Mouse (Mus musculus): Measurements from ENCODE around the gene Ifi204. TPM values are rescaled to one million over a fixed set of nuclear protein-coding genes. Genes with fewer than 3 reads are reported as not detected.
"Not testable (repeated sequence)": the region's sequence is repeated elsewhere in the genome, so short reads cannot be mapped to it uniquely, and the experiment has no call there.

The Ifi204 gene
- polyA plus RNA-seq (2016; fragmentation: Nextera tagmentation; extraction: Ambion mirVana) = 2.0 and 2.4 TPM in 2 replicates

GRCm38 (mm10) chr1:173766848-173767617, at the start of gene Ifi204:
TSS of gene Ifi204 (minus strand) at chr1:173766943.
- not testable (repeated sequence) for H3K27me3 ChIP-seq (replicated peaks); H3K27ac ChIP-seq; H3K9me3 ChIP-seq (replicated peaks); H3K4me1 ChIP-seq; H3K36me3 ChIP-seq; H3K4me2 ChIP-seq; H3K4me3 ChIP-seq; H3K9ac ChIP-seq
- 27% methylated on average over 5 of the region's 5 CpGs for WGBS (ENCODE audit: insufficient replicate concordance)
- ATAC-seq = peak; percentile 52

- not testable (repeated sequence) for H3K36me3 ChIP-seq; H3K27me3 ChIP-seq (replicated peaks); H3K9ac ChIP-seq; H3K4me1 ChIP-seq; H3K27ac ChIP-seq; H3K4me2 ChIP-seq; H3K4me3 ChIP-seq; H3K9me3 ChIP-seq (replicated peaks)
- 24% methylated on average over 2 of the region's 2 CpGs for WGBS (ENCODE audit: insufficient replicate concordance)
- peak; percentile 63 for ATAC-seq
Measured at GRCm38 (mm10) chr1:173809294-173809693, 42.6 kb upstream of the Ifi204 start.

- WGBS (ENCODE audit: insufficient replicate concordance) = 53% methylated on average over 2 of the region's 2 CpGs
- not testable (repeated sequence) for H3K27me3 ChIP-seq (replicated peaks); H3K9ac ChIP-seq; H3K4me3 ChIP-seq; H3K36me3 ChIP-seq; H3K27ac ChIP-seq; H3K9me3 ChIP-seq (replicated peaks); H3K4me1 ChIP-seq; ATAC-seq; H3K4me2 ChIP-seq
Measured at GRCm38 (mm10) chr1:173802689-173803281, 36.0 kb upstream of the Ifi204 start.

GRCm38 (mm10) chr1:173802207-173802606, 35.5 kb upstream of the Ifi204 start:
- not testable (repeated sequence) for H3K9ac ChIP-seq; H3K36me3 ChIP-seq; H3K4me2 ChIP-seq; H3K27me3 ChIP-seq (replicated peaks); H3K9me3 ChIP-seq (replicated peaks); H3K4me3 ChIP-seq; H3K27ac ChIP-seq; H3K4me1 ChIP-seq; ATAC-seq
- WGBS (ENCODE audit: insufficient replicate concordance) = 48% methylated on average over 3 of the region's 3 CpGs

DNA sequence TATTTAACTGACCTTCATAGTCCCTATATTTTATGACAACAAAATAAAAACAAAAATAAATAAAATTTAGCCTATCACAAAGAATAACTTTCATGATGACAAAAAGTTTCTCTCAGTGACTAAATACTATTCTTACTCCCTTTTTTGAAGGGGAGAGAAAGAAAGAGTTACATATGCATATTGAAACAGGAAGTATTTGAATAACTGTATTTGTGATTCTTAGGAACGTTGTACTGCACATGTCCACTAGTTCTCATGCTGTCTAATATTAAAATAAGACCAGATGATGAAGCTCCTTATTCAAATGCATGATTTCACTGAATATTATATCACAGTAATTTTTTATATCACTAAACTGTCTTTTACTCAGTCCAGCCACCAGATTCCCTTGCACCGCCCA, 35.0 kb upstream of the Ifi204 start:
- not testable (repeated sequence) for H3K4me2 ChIP-seq; H3K9ac ChIP-seq; H3K27ac ChIP-seq; H3K4me3 ChIP-seq; H3K9me3 ChIP-seq (replicated peaks); H3K27me3 ChIP-seq (replicated peaks); ATAC-seq; H3K4me1 ChIP-seq; H3K36me3 ChIP-seq
- 65% methylated on average over 2 of the region's 2 CpGs for WGBS (ENCODE audit: insufficient replicate concordance)

DNA sequence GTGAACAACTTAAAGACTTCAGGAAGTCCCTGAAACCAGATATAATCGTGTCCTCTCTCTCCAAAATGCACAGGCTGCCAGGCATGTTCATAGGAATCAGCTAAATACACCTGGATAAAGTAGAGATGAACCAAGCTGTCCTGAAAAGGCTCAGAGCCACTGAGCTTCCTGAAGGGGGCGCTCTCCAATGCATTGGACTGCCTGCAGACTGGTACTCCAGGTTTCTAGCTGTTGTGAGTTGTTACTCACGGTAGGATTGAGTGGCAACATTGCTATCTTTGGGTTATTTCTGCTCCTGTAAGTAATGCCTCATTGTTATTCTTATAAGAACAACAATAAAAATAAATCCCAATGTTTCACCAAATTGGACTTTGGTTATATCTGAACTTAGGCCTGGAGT, 6.7 kb upstream of the Ifi204 start:
- H3K27ac ChIP-seq; H3K4me2 ChIP-seq; H3K9me3 ChIP-seq (replicated peaks); H3K4me3 ChIP-seq; H3K36me3 ChIP-seq; H3K4me1 ChIP-seq; H3K27me3 ChIP-seq (replicated peaks); H3K9ac ChIP-seq; ATAC-seq: not testable (repeated sequence)
- 27% methylated on average over 3 of the region's 3 CpGs for WGBS (ENCODE audit: insufficient replicate concordance)

DNA sequence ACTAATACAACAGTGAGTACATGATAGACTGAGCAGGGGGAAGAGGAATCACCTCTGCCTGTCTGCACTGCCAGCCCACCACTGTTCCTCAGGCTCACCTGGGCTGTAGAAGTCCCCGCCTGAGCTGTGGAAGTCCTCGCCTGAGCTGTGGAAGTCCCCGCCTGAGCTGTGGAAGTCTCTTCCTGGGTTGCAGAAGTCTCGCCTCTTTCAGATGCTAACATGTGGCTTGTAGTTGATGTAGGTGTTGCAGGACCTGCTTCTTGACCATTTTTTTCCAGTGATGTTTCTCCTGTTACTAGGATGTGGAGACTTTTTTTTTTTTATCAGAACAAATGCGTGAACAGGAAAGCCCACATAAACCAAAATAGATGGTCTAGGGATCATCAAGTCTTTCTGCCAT, 6.7 kb downstream of the Ifi204 start:
- not testable (repeated sequence) for H3K4me1 ChIP-seq; H3K4me2 ChIP-seq; H3K36me3 ChIP-seq; H3K27me3 ChIP-seq (replicated peaks); H3K9me3 ChIP-seq (replicated peaks); H3K27ac ChIP-seq; ATAC-seq; H3K9ac ChIP-seq; H3K4me3 ChIP-seq
- WGBS (ENCODE audit: insufficient replicate concordance) = 74% methylated on average over 5 of the region's 5 CpGs

GRCm38 (mm10) chr1:173742262-173742661, 24.5 kb downstream of the Ifi204 start:
- H3K27me3 ChIP-seq (replicated peaks) = no peaks in the 10 kb centered on the region
- no peaks in the 10 kb centered on the region for H3K9me3 ChIP-seq (replicated peaks)

DNA sequence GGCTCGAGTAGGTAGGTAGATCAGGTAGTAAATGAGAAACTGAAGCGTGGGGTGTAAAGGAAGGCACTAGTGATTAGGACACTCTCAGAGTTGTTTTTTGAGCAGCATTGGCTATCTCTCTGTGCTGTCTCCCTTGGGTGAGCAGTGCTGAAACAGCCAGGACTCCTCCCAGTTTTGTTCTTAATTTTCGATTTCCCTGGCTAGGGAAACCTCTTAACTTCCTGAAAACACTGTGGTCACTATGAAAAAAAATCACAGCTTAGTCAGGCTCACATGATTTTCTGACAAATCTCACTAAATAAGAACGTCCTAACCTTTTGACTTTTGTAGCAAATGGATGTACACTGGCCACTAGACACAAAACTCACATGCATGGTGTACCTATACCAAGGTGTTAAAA, 25.1 kb downstream of the Ifi204 start, which contains the start of gene Ifi207:
Gene Ifi207, minus strand, starts transcription at position 92 of the 400 bp plus-strand sequence.
- no peak within 1 kb of the TSS for H3K27ac ChIP-seq
- ATAC-seq = no peak
- WGBS (ENCODE audit: insufficient replicate concordance) = 45% methylated on average over 4 of the region's 4 CpGs

More at GRCm38 (mm10) chr1:173742262-173742661, 24.5 kb downstream of the Ifi204 start:
- no peaks in the 10 kb centered on the region for H3K36me3 ChIP-seq
- no peak overlapping the region for H3K9ac ChIP-seq
- ATAC-seq = no peak
- no peak overlapping the region for H3K4me2 ChIP-seq
- no peak overlapping the region for H3K4me3 ChIP-seq
- WGBS (ENCODE audit: insufficient replicate concordance) = 33% methylated on average over 1 of the region's 1 CpGs
- no peaks in the 10 kb centered on the region for H3K4me1 ChIP-seq
- H3K27ac ChIP-seq = no peak overlapping the region

DNA sequence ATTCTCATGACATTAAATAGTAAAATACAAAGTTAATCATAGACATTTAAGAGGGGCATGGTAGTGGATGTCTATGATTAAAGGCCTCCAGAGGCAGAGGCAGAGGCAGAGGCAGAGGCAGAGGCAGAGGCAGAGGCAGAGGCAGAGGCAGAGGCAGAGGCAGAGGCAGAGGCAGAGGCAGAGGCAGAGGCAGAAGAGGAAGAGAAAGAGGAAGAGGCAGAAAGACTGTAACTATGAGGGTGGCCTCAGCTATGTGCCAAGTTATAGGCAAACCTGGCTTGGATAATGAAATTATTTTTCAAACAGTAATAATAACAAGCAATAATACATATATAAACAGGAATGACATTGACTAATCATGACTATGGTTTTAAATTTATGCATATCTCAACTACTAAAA, 26.2 kb downstream of the Ifi204 start:
- ATAC-seq = no peak
- H3K9me3 ChIP-seq (replicated peaks) = no peaks in the 10 kb centered on the region
- no peak overlapping the region for H3K27ac ChIP-seq
- H3K9ac ChIP-seq = no peak overlapping the region
- H3K4me3 ChIP-seq = no peak overlapping the region
- H3K4me1 ChIP-seq = no peaks in the 10 kb centered on the region
- no peak overlapping the region for H3K4me2 ChIP-seq
- H3K27me3 ChIP-seq (replicated peaks) = no peaks in the 10 kb centered on the region
- H3K36me3 ChIP-seq = no peaks in the 10 kb centered on the region

More for the DNA sequence above, 25.1 kb downstream of the Ifi204 start, which contains the start of gene Ifi207:
- H3K27me3 ChIP-seq (replicated peaks) = no peaks in the 10 kb centered on the region
- H3K9ac ChIP-seq = no peak within 1 kb of the TSS
- no peaks in the 10 kb centered on the region for H3K36me3 ChIP-seq
- H3K4me2 ChIP-seq = no peak within 1 kb of the TSS
- no peaks in the 10 kb centered on the region for H3K4me1 ChIP-seq
- no peak within 1 kb of the TSS for H3K4me3 ChIP-seq
- H3K9me3 ChIP-seq (replicated peaks) = no peaks in the 10 kb centered on the region

GRCm38 (mm10) chr1:173736986-173737385, 29.8 kb downstream of the Ifi204 start:
- H3K36me3 ChIP-seq = no peaks in the 10 kb centered on the region
- no peak overlapping the region for H3K4me3 ChIP-seq
- 42% methylated on average over 2 of the region's 2 CpGs for WGBS (ENCODE audit: insufficient replicate concordance)
- ATAC-seq = no peak
- no peaks in the 10 kb centered on the region for H3K9me3 ChIP-seq (replicated peaks)
- no peaks in the 10 kb centered on the region for H3K4me1 ChIP-seq
- H3K27ac ChIP-seq = no peak overlapping the region
- H3K4me2 ChIP-seq = no peak overlapping the region
- H3K27me3 ChIP-seq (replicated peaks) = no peaks in the 10 kb centered on the region
- no peak overlapping the region for H3K9ac ChIP-seq

DNA sequence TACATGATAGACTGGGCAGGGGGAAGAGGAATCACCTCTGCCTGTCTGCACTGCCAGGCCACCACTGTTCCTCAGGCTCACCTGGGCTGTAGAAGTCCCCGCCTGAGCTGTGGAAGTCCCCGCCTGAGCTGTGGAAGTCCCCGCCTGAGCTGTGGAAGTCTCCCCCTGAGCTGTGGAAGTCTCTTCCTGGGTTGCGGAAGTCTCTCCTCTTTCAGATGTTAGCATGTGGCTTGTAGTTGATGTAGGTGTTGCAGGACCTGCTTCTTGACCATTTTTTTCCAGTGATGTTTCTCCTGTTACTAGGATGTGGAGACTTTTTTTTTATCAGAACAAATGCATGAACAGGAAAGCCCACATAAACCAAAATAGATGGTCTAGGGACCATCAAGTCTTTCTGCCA, 31.7 kb downstream of the Ifi204 start:
- ATAC-seq; H3K4me3 ChIP-seq; H3K9me3 ChIP-seq (replicated peaks); H3K9ac ChIP-seq; H3K4me1 ChIP-seq; H3K36me3 ChIP-seq; H3K27ac ChIP-seq; H3K27me3 ChIP-seq (replicated peaks); H3K4me2 ChIP-seq: not testable (repeated sequence)
- 67% methylated on average over 4 of the region's 4 CpGs for WGBS (ENCODE audit: insufficient replicate concordance)

All from liver, embryonic 12.5 days (tissue).